Mouse (Mus musculus) frontal cortex, postnatal 36 days (tissue): ENCODE measurements around the gene Prkra.

Source experiments
- DNase-seq, 2 experiments: peaks; one replicate each; pipeline ENCODE4 v3.0.0; 2022; ENCODE audit warnings: low spot score in 2 of 2

The Prkra gene

DNA sequence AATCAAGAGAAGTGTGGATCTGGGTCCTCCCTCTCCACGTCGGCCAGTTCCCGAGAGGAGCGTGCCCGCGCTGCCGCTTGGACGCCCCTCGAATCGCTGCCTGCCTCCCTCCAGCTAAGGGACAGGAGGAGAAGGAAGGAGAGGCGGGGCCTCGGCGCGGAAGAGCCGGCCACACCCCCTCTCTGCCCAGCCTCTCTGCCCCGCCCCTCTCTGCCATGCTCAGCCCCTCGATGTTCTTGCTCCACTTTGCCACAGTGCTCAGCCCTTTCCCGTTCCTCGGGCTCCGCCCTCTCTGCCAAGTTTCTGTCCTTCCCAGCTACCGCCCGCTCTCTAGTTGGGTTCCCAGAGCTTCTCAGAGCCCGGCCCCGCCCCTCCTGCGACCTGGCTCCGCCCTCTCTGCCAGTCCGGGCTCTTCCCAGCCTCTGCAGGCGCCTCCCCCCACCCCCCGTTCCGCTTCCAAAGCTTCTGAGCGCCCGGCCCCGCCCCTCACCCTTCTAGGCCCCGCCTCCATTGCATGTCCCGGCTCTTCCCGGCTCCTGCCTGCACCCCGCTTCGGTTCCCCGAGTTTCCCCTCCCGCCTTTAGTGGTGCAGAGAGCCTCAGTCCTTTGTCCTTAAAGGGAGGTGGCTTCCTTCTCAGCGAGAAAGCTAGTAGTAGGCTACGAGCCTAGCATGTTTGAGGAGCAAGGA is at the start of gene Prkra, which contains the start of gene Pjvk:
Gene Prkra (minus strand): TSS at position 133 of the 688 bp plus-strand sequence.
Gene Pjvk (plus strand): TSS at position 594 of the 688 bp plus-strand sequence.
- DNase-seq = peak; percentile 92 to 94

DNA sequence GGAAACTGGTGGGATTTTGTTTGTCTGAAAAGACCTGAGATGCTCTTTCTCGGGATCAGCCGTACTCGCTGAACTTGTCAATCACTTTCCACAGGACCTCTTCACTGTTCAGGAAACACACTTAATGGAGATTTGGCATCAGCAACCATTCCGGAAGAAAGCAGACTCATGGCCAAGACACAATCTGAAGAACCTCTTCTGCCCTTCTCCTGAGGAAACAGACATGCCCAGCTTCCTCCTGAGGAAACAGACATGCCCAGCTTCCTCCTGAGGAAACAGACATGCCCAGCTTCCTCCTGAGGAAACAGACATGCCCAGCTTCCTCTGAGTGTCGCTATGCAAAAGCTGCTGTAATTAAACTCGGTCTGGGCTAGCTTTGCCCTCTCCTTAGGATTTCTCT is 47.5 kb upstream of the Prkra start:
- DNase-seq = no peak

DNA sequence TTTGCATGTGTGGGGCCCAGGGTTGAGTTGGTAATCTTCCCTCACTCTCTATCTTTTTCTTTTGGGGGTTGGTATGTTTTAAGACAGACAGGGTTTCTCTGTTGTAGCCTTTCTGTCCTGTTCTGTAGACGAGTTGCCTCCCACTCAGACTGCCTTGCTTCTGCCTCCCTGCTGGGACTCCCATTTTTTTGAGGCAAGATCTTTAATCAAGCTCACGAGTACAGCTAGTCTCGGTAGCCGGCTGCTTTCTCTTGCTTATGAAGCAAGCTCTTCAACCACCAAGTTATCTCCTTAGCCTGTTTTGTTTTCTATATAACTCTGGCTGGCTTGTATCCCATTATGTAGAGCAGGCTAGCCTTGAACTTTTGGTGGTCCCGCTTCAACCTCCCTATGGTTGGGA is 46.0 kb upstream of the Prkra start:
- DNase-seq = no peak

DNA sequence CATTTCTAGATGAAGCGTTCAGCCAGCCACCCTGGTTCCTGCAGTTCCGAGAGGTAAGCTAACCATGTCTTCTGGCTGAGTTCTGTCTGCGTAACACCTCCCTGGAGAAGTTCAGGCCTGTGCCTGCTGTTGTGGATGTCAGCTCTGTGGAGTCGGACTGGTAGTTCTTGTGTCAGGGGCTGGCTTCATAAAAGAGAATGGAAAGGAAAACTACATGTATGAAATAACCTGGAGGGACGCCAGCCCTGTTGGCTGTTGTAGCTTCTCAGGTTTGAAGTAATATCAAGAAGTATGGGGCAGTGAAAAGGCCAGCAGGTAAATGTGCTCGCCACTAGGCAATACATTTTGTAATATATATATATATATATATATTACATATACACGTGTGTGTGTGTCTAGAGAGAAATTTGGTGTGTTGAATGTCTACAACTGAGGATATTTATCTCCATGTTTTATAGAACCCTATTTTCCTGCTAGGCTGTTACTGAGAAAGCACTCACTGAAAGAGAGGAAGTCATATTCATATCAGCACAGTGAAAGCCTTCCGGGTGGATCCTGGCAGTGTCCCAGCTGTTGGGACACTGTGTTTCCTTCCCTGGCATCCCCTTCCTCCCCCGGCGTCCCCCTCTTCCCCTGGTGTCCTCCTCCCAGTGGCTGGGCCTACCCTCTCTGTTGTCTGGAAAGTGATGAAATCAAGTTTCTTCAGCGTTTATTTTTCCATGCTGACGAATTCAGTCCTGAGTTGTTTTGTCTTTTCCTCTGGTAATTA is 42.8 kb upstream of the Prkra start:
- no peak for DNase-seq

DNA sequence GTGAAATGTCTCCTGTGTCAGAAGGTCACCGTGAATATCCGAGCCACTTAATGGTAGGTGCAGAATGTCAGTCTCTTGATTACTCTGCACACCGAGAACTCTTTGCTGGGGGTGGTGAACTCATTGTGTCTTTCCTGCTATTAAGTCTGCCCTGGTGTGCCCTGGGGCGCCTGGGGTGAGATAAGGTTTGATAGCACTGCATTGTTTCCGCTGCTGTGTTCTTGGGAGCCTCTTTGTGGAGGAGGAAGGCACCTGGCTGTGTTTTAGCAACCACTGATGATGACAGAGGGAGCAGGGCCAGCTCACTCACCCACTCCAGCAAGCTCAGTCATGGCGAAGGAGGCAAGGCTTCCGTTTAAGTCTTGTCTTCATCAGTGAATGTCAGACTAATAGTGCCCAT is 40.3 kb upstream of the Prkra start:
- DNase-seq = no peak

DNA sequence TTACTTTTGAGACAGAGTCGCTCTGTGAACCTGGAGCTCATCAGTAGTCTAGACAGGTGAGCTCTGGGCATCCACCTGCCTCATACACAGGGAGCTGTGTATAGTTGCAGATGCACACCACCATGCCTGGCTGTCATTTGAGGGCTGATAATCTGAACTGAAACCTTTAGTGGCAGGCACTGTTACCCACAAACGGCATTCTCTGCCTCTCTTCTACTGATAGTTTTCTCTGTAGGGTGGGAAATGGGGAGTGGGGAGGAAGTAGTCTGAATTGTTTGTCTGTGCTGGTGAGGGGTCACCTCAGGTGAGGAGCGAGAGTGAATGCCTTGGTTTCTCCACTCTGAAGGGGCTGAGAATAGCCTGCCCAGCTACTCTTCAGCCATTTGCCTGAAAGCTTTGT is 39.8 kb upstream of the Prkra start:
- no peak for DNase-seq

DNA sequence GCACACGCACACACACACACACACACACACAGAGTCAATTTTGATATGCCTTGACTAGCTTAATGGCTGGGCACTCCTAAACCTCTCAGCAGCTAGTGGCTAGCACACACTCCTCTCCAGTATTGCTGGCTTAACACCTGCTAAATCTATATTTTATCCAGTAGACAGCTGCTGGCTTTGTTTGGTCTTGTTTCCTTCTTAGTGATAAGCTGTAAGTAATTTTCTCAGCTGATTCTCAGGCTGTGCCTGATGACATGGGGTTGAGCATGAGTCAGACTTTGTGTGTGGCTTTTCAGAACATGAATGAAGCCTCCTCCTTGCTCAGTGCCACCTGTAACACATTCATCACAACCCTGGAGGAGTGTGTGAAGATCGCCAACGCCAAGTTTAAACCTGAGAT is 39.2 kb upstream of the Prkra start:
- DNase-seq = no peak

DNA sequence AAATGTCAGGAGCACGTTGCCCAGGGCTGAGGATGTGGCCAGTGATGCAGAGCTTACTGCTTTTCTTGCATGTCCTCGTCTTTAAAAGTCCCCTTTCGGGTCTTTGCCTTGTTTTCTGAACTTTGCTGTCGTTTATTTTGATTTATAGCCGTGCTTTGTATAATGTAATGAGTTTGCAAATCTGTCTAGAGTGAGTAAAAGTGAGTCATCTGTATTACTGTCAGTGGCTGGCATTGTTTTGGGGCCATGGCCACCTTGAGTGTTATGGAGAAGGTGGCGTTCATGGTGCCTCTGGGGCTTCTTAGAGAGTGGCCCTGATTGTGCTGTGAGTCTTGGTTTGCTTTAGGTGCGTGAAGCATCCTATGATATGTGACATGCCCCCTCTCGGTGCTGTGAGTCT is 34.5 kb upstream of the Prkra start:
- DNase-seq = no peak

DNA sequence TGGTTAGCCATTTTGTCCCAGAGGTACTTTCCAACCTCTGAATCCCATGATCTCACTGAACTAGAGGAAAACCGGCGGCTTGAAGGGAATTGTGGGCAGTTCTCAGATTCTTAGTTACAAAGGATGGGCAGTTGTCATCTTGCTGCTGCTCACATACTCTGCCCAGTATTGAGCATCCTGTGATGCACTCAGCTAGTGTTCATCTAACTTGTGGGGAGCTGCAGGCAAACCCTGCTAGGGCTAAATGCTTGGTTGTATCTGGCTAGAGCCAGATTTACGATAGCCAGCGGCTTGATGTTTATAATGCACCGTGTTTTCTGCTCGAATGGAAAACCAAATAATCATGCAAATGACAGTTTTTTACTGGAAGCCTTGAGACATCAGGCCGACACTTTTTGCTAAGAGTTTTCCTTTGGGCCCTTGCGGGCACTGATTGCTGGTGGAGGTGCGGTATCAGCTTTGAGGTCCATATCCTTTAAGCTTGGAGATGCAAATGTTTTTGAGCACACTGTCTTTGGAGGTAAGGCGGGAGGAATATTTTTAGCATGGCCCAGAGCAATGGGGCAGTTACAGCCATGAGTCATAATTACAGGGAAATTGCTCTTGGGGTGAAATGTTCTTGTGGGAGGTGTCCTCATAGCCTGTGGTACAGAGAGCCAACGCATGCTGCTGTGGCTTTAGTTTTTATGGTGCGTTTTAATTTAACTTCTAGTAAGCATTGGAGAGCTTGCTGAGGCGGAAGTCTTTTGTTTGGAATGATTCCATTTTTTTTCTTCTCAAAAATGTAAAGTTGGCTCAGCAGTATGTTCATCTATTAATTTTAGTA is 28.8 kb upstream of the Prkra start:
- no peak for DNase-seq

DNA sequence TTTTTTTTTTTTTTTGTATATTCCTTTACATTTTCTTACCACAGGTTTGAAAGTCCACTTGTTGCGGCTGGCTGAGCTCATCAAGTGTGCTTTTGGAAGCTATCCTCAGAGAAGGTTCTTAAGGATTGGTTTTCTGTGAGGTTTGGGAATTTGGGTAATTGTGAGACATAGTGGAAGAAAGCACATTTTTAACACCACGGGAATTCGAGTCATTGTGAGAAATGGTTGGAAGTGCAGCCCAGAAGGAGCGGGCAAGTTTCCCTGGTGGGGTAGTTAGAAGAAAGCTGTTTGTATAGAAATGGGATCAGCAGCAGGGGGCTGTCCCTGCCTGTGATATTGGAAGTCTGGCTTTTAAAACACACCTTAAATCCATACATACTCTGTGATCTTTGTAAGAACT is 28.1 kb upstream of the Prkra start:
- DNase-seq = no peak

DNA sequence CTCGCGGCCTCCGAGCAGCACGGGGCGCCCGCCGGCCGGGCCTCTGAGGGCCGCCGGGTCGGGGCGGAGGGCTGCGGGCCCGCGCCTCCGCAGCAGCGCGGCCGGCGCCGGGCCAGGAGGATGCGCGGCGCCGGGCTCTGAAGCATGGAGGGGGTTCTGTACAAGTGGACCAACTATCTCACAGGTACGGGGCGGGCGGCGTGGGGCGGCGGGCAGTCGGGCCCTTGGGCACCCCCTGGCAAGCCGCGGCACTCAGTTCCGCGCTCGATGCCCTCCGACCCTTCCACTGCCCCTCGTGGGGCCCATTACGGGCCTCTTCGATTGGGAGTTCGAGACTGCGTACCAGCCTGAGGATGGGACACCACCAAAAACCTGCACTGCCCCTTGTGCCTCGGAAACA is 27.6 kb upstream of the Prkra start:
- DNase-seq = no peak

DNA sequence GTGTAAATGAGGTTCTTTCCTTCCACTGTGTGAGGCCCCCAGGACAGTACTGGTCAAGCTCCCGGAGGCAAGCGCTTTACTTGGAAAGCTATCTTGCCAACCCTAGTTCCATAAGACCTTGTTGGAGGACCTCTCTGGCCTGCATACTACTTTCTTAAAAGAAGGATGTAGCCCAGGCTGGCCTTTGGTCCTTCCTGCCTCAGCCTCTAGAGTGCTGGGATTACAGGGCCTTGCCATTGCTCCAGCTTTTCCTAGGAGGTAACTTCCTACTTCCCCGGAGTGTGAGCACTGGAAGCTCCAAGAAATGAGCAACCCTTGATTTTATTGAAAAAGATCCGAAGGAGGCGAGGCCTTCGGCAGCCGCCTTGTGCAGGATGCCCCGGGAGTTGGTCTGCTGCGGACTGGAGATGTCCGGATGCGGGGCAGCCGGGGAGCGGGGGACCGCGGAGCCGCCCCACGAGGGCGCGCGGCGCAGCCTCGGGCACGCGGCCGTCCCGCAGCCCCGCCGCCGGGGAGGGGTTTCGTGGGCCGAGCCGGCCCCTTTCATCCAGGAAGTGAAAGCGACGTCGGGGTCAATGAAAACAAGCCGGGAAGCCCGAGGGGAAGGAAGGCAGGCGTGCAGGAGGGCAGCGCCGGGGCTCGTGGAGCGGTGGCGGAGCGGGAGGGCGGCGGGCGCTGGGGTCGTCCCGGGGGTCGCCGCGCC is 27.1 kb upstream of the Prkra start, which contains the start of gene Plekha3:
Gene Plekha3 (plus strand): TSS at position 557 of the 703 bp plus-strand sequence.
- peak; percentile 80 to 87 for DNase-seq

DNA sequence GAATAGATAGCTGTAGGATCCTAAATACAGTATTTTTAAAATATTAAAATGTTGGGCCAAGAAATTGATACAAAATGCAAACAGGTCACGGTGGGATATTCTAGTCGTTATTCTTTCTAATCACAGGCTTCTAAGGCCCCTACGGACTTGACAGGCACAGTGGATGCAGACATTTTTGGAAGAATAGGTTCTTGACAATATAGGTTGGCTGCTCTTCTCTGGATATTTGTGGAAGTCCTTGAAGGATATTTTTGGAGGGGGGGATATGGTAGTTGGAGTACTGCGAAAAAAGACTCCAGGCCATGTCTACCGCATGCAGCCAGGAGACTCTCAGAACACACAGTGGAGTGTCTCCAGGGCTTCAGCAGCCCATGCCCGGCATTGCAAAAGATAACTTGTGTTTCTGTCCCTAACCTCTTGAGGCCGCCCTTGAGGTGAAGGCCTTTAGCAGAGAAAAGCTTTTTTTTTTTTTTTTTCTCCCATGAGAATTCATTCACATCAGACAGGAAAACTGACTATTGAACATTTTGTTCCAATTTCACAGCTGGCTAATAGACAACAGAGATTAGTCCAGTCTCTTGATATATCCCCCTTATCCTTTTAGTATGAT is 25.8 kb upstream of the Prkra start:
- no peak for DNase-seq

DNA sequence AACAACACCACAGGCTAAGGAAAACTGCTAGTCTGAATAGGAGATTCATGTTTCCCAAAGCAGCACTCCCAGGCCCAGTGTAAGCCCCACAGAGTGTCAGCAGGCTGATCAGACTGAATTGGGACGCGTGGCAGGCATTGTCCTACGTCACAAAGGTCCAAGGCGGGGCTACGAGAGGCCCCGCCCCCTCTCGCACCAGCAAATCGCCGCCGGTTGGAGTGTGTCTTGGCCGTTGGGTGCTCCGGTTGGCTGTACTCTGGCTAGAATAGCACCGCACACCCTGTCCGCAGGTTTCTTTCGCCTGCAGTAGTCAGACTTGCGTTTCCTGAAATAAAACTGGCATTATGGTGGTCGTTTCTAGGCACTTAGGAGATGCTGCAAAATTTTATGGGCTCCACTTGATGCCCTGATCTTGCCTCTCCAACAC is 25.2 kb upstream of the Prkra start, which contains the start of gene Fkbp7:
Gene Fkbp7 (minus strand): TSS at position 151 of the 427 bp plus-strand sequence.
- peak; percentile 80 to 87 for DNase-seq

DNA sequence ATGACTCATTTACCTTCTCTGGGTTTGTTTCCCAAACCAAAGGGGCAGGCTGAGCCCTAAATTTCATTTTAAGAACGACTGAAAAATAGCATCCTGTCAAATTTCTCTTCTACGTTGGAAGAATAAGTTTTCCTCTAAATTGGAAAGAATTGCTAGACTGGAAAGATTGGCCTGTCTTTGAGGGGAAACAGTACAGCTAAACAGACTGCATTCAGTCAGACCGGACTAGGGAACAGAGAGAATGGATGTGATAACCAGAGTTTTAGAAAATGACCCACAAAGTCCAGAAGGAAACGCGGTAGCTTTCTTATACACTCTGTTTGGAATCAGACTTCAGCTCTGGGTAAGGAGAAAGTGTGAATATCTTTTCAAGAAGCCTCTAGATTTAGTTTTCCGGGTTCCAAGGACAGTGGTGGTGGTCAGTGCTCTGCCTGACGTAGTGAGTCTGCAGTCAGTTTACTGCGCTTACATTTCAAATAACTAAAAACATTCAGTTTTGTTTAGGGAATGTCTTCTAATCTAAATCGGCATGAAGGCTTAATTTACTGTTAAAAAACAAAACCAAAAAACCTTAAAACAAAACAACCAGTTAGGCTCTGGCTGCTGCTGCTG is 24.4 kb upstream of the Prkra start:
- DNase-seq = no peak

DNA sequence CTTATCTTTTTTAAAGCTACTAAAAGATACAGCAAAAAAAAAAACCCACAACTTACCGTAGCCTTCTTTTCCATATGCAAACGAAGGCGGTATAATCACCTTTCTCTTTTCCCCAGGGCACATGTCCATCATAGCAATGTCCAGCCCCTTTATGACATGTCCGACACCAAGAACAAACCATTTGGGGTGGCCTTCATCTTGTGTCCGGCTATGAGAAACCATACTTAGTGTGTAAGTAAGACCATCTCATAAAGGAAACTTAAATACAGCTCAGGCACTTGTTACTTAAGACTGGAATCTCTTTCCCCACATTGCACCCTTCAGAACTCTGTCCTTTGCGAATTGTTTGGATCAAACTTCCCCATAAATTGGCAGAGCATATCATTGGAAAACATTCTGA is 23.8 kb upstream of the Prkra start:
- DNase-seq = no peak

DNA sequence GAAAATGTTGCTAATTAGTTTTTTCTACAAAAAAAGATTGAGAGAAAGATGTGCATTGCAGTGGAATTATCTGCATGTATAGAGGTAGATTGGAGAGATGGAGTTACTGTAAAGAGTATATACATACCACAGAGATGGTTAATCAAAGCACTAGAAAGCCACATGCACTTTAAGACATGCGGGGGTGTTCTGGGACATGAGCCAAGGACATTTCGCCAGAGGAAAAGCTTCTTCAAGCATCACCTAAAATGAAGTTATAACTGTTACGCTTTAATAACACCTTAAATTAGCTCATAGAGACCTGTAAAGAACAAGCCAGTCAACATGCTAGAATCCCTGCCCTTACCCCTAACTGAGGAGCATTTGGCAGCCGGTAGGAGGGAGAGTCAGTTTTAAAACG is 19.4 kb upstream of the Prkra start:
- peak in 1 of 2 experiments; percentile 29 for DNase-seq

DNA sequence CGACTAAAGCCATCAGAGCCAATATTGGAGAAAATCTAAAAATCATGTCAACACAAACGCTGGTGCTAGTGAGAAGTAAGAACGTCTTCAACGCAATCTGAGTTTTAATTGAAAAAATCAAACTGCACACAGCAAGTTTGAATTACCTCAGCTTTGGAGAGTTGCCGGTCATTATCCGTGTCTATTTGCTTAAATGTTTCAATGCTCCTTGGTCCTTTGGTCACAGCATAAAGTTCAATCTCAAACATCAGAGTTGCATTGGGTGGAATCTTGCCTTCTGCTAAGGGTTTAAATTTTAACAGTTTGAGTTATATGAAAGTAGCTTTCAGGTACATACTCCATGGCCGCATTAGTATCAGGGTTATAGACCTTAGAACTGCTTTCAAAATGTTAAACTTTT is 17.7 kb upstream of the Prkra start:
- no peak for DNase-seq

DNA sequence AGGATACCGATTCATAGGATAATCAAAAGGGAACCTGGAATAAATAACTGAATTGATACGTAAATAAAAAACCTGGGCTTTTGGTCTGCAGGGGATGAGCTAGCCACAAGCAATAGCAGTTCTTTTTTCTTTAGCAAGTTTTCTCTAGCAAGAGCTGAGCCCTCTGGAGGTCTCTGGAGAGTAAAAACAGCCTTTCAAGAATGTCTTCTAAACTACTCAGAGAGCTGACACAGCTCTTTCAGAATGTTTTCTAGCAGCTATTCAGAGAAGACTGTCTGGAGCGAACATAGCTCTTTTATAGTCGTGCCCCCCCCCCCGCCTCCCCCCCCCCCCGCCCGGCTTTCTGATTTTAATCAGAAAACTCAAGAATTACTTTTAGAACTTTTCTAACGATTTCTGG is 11.6 kb upstream of the Prkra start:
- no peak for DNase-seq

DNA sequence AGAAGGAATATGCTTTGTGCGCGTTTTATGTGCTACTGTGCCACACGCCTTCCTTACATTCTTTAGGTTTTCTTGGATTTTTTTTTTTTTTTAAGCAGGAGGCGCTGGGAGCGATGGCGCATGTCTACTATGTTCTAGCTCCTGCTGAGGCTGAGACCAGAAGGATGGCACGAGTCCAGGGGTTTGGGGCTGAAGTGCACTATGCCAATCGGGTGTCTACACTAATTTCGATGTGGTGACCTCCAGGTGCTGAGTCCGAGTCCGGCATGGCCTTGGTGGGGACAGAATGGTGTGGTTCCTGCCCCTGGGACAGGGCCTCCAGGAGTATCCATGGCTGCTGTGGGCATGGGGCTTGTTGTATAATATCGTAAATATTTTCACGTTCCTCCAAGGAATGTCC is 10.7 kb upstream of the Prkra start:
- DNase-seq = no peak

DNA sequence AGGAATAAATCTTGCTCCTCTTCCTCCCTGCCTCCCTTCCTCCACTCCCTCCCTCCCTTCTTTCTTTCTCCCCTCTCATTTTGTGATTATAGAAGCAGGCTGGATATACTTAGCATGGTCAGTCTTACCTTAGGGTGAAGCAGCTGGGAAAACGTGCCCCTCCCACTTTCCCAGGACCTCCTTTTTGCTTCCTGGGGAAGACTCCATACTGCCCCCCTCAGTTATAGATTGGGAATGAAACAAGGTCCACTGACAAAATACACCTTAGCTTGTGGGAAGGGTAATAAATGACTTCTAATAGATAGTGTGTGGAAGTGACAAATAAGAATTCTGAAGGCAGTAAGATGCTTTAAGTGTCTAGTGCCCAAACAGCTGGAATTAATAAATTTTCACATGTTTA is 8.2 kb upstream of the Prkra start:
- no peak for DNase-seq
